Mouse (Mus musculus) monocyte, adult 5-6 weeks (primary cell): Measurements from ENCODE around the gene Car1. TPM values are rescaled to one million over a fixed set of nuclear protein-coding genes. Genes with fewer than 3 reads are reported as not detected.
"Not testable (repeated sequence)": the region's sequence is repeated elsewhere in the genome, so short reads cannot be mapped to it uniquely, and the experiment has no call there.

ENCODE experiments used
- ATAC-seq: fragments of 153-309, 156-312 bp; replicated peaks from 2 replicates; pipeline ENCODE4 v1.8.0; 2017; ENCODE audit warnings: mild to moderate bottlenecking; ENCODE audit not compliant: low TSS enrichment, insufficient number of reproducible peaks, severe bottlenecking, poor library complexity, low FRiP score
- total RNA-seq: library from RNA; stranded (forward); fragments of 200-1000, 200-491, 200-594 nt; gene quantifications from 3 replicates; pipeline ENCODE4 v1.2.3, GENCODE M21; 2017

The Car1 gene
- total RNA-seq, 1 experiment from 2014 or later: not detected

DNA sequence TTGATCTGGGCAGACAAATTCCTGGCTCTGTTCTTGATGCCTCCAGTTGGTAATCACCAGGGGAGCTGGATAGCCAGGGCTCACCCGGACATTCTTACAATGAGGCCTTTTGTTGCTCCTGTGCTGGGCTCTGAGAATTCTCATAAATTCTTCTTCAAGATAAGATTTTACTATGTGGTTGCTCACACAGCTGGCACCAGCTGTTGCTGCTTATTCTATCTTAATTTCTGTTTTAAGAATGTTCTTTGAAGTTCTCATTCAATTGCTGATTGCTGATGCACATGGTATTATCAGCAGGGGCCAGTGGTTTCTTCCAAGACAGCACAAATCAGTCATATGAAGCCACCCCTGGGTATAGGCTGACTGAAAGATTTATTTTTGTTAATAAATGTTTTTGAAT lies 21.0 kb downstream of the Car1 start:
- ATAC-seq: no peak

- no peak for ATAC-seq
Observed at GRCm38 (mm10) chr3:14786551-14787079, 21.6 kb downstream of the Car1 start.

DNA sequence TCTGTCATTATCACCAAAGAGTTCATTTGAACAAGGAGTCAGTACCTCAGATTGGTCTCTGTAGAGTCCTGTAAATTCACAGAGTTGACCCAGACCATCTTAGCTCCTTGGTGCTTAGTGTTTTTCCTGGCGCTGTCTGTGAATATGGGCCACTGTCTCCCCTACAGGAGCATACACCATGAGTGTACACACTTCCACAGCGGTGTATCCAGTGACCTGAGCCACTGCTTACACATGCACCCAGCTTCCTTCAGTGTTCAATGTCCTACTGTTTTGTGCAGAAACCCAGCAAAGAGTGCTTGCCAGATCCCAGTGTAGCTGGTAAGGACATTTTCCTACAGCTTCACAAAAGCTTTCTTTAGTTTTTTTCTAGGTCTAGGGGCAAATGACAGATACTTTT lies 22.8 kb downstream of the Car1 start:
- ATAC-seq: no peak

DNA sequence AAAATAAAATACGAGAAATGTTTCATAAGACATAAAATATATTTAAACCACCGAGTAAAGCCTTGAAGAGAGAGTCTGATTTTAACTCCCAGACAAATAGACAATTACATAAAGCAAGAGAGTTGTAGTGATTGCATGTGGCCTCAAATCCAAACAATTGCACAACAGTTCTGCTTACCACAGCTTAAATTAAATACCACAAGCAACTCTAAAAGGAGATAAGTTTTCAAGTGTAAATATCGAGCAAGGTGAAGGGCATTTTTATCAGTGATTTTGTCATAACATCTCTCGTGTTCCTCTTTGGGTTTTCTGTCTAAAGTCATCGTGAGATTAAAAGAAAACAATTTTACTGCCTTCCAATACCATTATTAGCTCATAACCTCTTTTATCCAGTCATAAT lies 25.0 kb downstream of the Car1 start:
- ATAC-seq: not testable (repeated sequence)

DNA sequence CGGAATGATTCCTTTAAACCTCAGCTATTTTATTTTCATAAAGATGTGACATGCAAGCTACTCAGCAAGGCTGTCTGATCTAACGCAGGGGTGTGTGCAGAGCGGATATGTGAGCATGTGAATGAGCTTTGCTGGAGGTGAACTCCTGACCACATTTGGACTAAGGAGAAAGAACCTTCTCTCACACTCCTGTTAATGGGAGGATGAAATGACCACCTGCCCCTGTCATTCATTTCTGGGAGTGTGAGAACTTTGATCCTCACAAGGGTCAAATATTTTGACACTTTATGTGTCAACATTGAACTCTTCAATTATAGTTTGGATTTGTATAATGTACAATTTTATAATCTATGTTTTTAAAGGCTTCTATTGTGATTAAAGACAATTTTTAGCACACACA lies 25.8 kb downstream of the Car1 start:
- ATAC-seq: not testable (repeated sequence)

GRCm38 (mm10) chr3:14780212-14780611 lies 28.0 kb downstream of the Car1 start:
- no peak for ATAC-seq

DNA sequence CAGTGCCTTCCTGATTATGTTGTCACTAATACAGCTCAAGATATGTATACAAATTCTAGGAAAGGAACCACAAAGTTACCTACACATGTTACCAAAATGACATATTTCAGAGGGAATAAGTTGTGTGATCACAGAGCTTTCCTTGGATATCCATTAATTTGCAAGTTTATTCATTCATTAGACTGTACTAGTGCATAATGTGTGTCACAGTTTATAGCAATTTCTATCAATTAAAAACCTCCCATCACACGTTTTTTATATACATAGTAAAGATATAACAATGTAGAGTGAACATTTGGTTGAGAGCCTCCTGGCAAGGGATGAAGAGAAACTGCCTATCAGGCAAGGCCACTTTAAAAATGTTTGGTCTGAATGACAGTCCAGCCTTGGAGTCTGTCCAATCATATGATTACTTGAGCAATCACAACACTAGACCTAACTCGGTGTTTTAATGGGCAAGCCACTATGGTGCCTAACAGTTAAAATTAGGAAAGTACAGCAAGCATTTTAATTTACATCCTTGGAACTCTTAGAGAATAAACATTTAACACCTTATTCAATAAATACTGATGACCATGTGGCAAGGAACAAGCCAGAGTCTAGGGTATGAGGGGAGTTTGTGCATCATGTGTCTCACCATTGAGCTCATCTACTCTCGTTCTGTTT lies 31.5 kb downstream of the Car1 start:
- ATAC-seq: not testable (repeated sequence)

DNA sequence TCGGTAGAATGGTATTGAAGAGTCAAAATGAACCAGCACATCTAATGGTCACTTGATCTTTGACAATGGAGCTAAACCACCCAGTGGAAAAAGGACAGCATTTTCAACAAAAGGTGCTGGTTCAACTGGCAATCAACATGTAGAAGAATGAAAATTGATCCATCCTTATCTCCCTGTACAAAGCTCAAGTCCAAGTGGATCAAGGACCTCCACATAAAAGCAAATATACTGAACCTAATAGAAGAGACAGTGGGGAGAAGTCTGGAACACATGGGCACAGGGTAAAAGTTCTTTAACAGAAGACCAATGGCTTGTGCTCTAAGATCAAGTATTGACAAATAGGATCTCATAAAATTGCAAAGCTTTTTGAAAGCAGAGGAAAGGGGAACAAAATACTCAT lies 33.6 kb downstream of the Car1 start:
- ATAC-seq: not testable (repeated sequence)

GRCm38 (mm10) chr3:14772473-14772872 lies 35.7 kb downstream of the Car1 start:
- ATAC-seq: not testable (repeated sequence)

DNA sequence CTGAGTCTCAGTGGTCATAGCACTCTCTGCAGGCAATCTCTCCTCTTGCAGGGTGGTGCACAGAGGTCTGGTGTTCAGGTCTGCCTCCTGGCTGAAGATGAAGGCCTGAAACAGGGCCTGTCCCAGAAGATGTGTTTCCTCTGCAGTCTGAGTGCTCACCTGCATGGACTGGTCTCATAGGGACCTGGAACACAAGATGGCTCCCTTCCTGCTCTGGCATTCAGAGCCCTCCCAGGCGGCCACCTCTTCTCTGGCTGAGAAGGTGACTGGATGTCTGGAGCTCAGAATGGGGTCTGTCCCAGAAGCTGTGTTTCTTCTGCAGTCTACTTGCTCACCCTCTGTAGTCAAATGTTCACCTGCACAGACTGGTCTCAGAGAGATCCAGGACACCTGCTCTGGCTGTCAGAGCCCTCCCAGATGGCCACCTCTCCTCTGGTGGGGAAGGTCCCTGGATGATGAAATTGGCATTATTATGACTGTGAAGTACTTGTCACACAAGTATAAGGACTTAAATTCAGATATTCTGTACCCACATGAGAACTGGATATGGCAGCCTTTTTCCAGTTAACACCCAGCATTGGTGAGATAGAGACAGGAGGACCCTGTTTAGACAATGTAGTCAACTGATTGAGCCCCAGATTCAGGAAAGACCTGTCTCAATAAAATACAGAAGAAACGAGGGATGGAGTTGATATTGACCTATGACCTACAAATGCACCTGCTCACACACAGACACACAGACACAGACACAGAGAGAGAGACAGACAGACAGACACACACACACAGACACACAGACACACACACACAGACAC lies 43.2 kb downstream of the Car1 start:
- no peak for ATAC-seq

- ATAC-seq: no peak
Observed at GRCm38 (mm10) chr3:14755716-14756115, 52.5 kb downstream of the Car1 start.

GRCm38 (mm10) chr3:14746041-14746440 lies 62.1 kb downstream of the Car1 start:
- no peak for ATAC-seq

DNA sequence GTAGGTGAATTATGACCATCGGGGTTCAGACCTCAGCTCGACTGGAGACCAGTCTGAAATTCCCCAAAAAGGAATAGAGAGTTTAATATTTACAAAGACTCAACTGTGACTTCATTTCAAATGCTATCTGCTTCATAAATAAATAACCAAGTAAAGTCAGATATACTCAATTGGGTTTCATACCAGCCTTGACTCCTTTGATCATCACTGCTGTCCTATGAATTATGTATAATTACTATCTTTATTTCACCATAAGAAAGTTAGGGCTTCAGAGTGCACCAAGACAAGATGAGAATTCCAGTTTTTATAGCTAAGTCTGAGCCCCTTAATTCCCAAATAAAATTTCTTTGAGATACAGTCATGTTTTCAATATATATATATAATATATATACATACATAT lies 69.9 kb downstream of the Car1 start:
- ATAC-seq: no peak

- not testable (repeated sequence) for ATAC-seq
Observed at GRCm38 (mm10) chr3:14727496-14727895, 80.7 kb downstream of the Car1 start.

DNA sequence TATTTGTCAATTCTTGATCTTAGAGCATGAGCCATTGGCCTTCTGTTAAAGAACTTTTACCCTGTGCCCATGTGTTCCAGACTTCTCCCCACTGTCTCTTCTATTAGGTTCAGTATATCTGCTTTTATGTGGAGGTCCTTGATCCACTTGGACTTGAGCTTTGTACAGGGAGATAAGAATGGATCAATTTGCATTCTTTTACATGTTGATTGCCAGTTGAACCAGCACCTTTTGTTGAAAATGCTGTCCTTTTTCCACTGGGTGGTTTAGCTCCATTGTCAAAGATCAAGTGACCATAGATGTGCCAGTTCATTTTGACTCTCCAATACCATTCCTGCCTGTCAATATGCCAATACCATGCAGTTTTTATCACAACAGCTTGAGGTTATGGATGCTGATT lies 82.7 kb downstream of the Car1 start:
- not testable (repeated sequence) for ATAC-seq

Other genes starting within 250 kb of the Car1 start
- gene 1810022K09Rik, start 197.1 kb downstream of the Car1 start, total RNA-seq: 293 to 372 TPM (median 334 TPM) in 3 replicates
- 0.53 to 1.4 TPM in 2 of 3 replicates, not detected in the other for gene Car13, start 166.6 kb downstream of the Car1 start, total RNA-seq
- not detected in 3 replicates for gene Car3, start 55.1 kb upstream of the Car1 start, total RNA-seq
- 64.7 to 78.1 TPM (median 74.3 TPM) in 3 replicates for gene Car2, start 77.9 kb upstream of the Car1 start, total RNA-seq